Mouse (Mus musculus) limb, embryonic 10.5 days (tissue): ENCODE measurements at regions not wholly inside any gene's neighbourhood (a gene's known extent, or its start where the extent isn't known, plus 50 kb on each side); places are given as distances from the start of the nearest gene placed in this dataset.

Experiments used
- DNase-seq: peaks from one replicate; pipeline ENCODE4 v3.0.0-alpha.2; 2017; ENCODE audit warnings: low spot score
- H3K27ac ChIP-seq: fragments of 300-500 bp; sonication (generic); 2 replicates; pipeline ENCODE4 v1.5.1; 2016; ENCODE audit warnings: mild to moderate bottlenecking
- H3K27me3 ChIP-seq: fragments of 300-500 bp; sonication (generic); 2 replicates; pipeline ENCODE4 v1.6.1; 2016; ENCODE audit warnings: low read depth, mild to moderate bottlenecking; ENCODE audit not compliant: poor library complexity, severe bottlenecking
- H3K36me3 ChIP-seq: fragments of 300-500 bp; sonication (generic); 2 replicates; pipeline ENCODE4 v1.6.1; 2016; ENCODE audit warnings: mild to moderate bottlenecking, moderate library complexity
- H3K4me1 ChIP-seq: fragments of 300-500 bp; sonication (generic); 2 replicates; pipeline ENCODE4 v1.6.1; 2016
- H3K4me3 ChIP-seq: fragments of 300-500 bp; sonication (generic); 2 replicates; pipeline ENCODE4 v1.5.1; 2016; ENCODE audit warnings: mild to moderate bottlenecking, moderate library complexity
- H3K9me3 ChIP-seq: fragments of 300-500 bp; sonication (generic); replicated peaks from 2 replicates; pipeline ENCODE4 v1.6.1; 2016; ENCODE audit warnings: mild to moderate bottlenecking
- WGBS: fragments of 180-500 bp; shearing (Covaris S2); methylation state at CpG from one replicate; pipeline ENCODE4 v1.1.7; 2016; 5-methylcytosine and 5-hydroxymethylcytosine counted together

DNA sequence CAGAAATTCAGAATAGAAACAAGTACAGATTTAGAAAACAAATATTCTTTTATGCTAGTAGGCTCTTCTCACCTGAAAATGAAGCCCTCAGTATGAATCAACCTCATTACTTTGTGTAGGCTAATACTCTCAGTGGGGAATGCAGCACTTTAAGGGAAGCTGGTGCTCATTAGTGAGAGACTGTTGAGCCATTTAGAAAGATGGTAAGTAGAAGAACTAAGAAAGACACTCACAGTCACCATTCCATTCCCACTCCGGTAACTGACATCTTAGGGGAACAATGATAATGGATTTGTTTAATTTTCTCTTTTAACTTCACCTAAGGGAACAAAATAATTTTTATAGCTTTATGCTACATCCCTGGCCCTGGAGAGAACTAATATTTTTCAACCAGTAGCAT lies 648.0 kb upstream of the Nova1 start:
- Histone ChIP-seq H3K4me3 (no peak overlapping the region), H3K36me3 (no peaks in the 10 kb centered on the region), H3K27ac (no peak overlapping the region), H3K9me3 (no peaks in the 10 kb centered on the region), H3K4me1 (no peaks in the 10 kb centered on the region), H3K27me3 (no peaks in the 10 kb centered on the region)
- WGBS = 78% methylated on average over 1 of the region's 1 CpGs
- DNase-seq = no peak

DNA sequence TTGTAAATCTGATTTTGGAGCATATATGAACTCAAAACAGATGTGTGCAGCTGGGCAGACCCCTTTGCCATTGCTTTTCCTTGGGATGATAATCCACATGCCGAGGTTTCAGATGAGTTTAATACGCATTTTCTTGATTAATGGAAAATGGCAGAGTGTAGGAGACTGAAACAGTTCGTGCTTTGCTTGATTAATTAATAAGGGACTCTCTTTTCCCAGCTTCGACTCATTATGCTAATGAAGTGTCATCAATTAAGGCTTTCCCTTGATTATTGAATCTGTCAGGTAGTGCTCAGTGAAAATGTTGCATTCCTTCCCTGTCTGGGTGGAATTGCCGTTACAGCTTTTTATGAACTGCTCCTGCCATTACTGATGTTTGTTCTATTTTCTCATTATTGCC lies 647.2 kb upstream of the Nova1 start:
- 77% methylated on average over 5 of the region's 5 CpGs for WGBS
- Histone ChIP-seq H3K27ac (no peak overlapping the region), H3K27me3 (no peaks in the 10 kb centered on the region), H3K9me3 (no peaks in the 10 kb centered on the region), H3K4me3 (no peak overlapping the region), H3K4me1 (no peaks in the 10 kb centered on the region), H3K36me3 (no peaks in the 10 kb centered on the region)
- DNase-seq = no peak

DNA sequence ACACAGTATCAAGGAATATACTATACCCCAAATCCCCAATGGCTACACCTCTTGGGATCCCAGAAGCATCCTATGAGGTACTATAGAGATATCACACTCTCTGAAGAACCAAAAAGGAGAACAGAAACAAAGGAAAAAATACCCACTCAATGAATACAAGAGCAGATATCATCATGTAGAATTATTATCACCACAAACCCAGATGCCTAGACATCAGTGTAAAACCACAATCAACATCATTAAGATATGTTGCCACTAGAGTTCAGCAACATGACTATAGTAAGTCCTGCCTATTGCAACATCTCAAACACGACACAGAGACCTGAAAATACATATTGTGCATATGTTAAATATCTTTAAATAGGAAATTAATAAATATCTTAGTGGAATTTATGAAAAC lies 612.9 kb upstream of the Nova1 start:
- Histone ChIP-seq H3K36me3 (no peaks in the 10 kb centered on the region), H3K27ac (no peak overlapping the region), H3K9me3 (no peaks in the 10 kb centered on the region), H3K27me3 (no peaks in the 10 kb centered on the region), H3K4me3 (no peak overlapping the region), H3K4me1 (no peaks in the 10 kb centered on the region)
- no peak for DNase-seq
- 71% methylated on average over 1 of the region's 1 CpGs for WGBS

DNA sequence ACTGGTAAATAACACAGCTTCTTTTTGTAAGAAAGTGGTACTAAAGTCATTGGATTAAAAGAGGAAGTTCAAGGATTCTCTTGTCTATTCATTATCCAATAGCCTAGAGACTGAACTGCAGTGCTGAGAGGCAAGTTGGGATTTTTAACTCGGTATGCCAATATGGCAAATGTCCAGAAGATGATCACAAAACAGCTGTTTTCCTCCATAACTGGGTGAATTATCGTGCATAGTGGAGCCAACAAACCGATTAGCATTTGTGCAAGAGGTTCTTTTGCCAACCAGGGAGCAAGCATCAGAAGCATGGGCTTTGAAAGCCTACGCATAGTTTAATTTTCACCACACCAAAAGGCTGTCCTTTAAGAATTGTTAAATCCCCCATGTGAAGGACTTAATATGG lies 593.5 kb upstream of the Nova1 start:
- no peaks in the 10 kb centered on the region for H3K27me3 ChIP-seq
- no peaks in the 10 kb centered on the region for H3K36me3 ChIP-seq
- 88% methylated on average over 4 of the region's 4 CpGs for WGBS
- no peak overlapping the region for H3K27ac ChIP-seq
- no peak overlapping the region for H3K4me3 ChIP-seq
- no peak for DNase-seq
- H3K4me1 ChIP-seq = no peaks in the 10 kb centered on the region
- H3K9me3 ChIP-seq = no peaks in the 10 kb centered on the region

DNA sequence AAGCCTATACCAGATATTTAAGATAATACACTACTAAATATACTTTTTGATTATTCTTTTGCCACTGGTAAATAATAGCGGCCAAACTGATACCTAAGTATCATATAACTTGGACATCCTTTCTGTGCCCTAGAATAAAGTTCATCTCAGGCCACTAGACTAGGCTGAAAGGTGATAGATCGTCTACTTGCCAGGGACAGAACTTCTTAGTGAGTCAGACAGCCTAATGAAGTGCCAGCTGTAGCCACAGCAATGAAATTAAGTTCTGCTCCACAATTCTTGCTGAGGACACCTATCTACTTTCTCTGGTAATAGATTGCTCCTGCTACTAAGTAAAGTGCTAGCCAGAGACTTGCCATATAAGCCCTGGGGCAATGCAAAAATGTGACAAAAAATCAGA lies 587.8 kb upstream of the Nova1 start:
- WGBS = 90% methylated on average over 2 of the region's 2 CpGs
- no peak overlapping the region for H3K4me3 ChIP-seq

DNA sequence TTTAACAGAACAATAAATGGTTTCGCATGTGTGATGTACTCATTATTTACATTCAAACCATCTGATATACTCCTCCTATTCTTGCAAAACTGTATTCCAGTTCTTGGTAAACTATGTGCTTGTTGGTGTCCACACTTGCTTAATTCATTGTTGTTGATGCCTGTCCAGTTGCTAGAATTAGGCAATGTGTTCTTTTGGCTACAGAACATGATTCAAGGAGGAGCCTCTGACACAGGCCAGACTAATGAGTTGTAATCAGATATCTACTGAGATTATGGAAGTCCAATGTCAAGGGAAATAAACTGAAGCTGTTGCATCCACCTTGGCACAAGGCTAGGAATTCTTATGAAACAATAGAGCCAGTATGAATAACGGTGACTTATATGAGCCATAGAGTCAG lies 587.4 kb upstream of the Nova1 start:
- H3K27ac ChIP-seq = no peak overlapping the region
- H3K36me3 ChIP-seq = no peaks in the 10 kb centered on the region
- H3K4me1 ChIP-seq = no peaks in the 10 kb centered on the region
- no peaks in the 10 kb centered on the region for H3K9me3 ChIP-seq
- H3K4me3 ChIP-seq = no peak overlapping the region
- H3K27me3 ChIP-seq = no peaks in the 10 kb centered on the region
- 99% methylated on average over 2 of the region's 2 CpGs for WGBS
- no peak for DNase-seq

More for the DNA sequence above, 587.8 kb upstream of the Nova1 start:
- H3K27ac ChIP-seq = no peak overlapping the region
- H3K9me3 ChIP-seq = no peaks in the 10 kb centered on the region
- no peaks in the 10 kb centered on the region for H3K27me3 ChIP-seq
- no peaks in the 10 kb centered on the region for H3K36me3 ChIP-seq
- DNase-seq = no peak
- no peaks in the 10 kb centered on the region for H3K4me1 ChIP-seq

DNA sequence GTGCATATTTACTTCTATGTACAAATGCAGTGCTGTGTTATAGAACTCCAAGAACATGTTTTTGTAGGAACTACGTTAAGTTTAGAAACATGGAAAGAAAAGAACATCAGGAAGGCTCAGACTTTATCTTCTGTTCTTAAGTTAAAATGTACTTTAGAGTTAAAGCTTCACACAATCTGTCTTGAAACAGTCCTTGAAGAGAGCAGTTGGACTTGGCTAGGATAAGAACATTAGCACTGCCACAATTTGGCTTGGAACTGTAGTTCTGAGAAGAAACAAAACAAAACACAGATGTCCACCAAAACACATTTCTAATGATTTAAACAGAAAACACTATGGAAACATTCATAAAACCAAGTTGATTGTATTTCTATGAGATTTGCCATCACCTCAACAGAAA lies 564.5 kb upstream of the Nova1 start:
- H3K9me3 ChIP-seq = no peaks in the 10 kb centered on the region
- no peak for DNase-seq
- 98% methylated on average over 1 of the region's 1 CpGs for WGBS
- no peaks in the 10 kb centered on the region for H3K27me3 ChIP-seq
- H3K36me3 ChIP-seq = no peaks in the 10 kb centered on the region
- no peak overlapping the region for H3K4me3 ChIP-seq
- no peaks in the 10 kb centered on the region for H3K4me1 ChIP-seq
- no peak overlapping the region for H3K27ac ChIP-seq

DNA sequence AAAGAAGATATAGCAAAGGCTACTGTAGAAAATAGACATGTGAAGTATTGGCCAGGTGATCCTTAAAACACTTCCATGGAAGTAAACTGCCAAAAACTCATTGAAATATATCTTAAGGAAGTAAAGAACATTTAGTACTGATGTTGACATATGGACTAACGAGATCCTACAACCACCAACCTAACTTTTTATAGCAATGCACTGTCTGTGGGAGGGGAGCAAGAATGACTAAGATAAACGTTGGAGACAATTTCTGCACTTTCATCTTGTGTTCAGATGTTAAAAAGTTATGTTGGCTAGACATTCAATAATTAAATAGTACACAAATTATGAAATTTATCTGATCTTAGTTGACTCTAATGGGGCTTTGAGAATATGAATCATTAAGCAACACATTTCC lies 534.5 kb upstream of the Nova1 start:
- H3K4me1 ChIP-seq = no peaks in the 10 kb centered on the region
- WGBS = 78% methylated on average over 2 of the region's 2 CpGs
- no peak for DNase-seq
- no peak overlapping the region for H3K4me3 ChIP-seq
- no peaks in the 10 kb centered on the region for H3K27me3 ChIP-seq
- no peak overlapping the region for H3K27ac ChIP-seq
- no peaks in the 10 kb centered on the region for H3K9me3 ChIP-seq
- H3K36me3 ChIP-seq = no peaks in the 10 kb centered on the region

DNA sequence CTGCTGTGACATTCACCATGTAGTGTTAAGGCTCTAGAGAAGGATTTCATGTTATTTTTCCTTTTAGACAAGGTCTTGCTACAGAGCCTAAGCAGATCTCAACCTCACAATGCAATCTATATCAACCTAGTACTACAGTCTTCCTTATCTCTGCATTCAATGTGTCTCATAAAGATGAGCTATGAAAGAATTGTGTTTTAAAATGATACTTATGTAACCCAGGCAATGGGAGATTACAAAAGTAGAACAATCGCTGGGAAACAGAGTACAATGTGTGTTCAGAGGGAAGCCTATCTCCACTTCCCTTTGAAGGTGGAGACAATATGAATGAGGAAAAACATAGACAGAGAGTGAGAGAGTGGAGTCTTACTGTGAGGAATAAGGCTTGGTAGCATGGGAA lies 532.5 kb upstream of the Nova1 start:
- WGBS = 91% methylated on average over 1 of the region's 1 CpGs
- no peak for DNase-seq
- Histone ChIP-seq H3K36me3 (no peaks in the 10 kb centered on the region), H3K27ac (no peak overlapping the region), H3K4me1 (no peaks in the 10 kb centered on the region), H3K27me3 (no peaks in the 10 kb centered on the region), H3K9me3 (no peaks in the 10 kb centered on the region), H3K4me3 (no peak overlapping the region)

DNA sequence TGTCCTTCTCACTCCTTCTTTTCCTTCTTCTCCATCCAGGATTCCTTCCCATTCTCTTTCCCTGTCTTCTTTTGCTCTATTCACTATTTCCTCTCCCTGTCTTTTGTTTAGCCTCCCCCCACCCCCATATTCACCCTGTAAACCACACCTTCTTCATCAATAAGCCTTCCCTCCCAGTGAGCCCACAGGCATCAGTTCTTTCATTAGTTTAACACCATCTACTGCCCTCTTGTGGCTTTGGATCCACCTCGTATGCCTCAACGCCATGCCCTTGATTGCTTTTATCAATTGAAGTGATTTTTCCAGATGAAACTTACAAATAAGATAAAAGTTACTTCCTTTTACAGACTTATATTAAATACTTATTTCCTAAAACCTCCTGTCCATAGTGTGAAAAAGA lies 494.7 kb upstream of the Nova1 start:
- WGBS = 33% methylated on average over 2 of the region's 2 CpGs
- no peak overlapping the region for H3K27ac ChIP-seq

DNA sequence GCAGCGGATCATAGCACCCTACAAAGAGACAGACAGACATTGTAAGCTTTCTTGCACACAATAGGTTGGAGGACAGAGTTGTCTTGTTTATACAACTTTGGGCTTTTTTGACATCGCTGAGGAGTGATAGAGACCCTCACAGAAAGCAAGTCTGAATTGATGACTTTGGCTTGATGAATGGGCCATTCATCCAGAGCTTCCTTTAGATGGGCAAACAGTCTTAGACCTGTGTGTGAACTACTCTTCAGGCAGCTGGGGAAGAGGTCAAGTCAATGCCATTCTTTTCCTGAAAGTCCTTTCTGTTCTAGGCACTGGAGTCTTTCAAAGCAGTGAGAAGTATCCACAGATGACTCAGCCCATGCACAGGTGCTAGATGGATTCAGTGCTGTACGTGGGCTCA lies 457.2 kb upstream of the Nova1 start:
- WGBS = 85% methylated on average over 3 of the region's 3 CpGs
- no peak overlapping the region for H3K27ac ChIP-seq
- H3K4me1 ChIP-seq = no peaks in the 10 kb centered on the region
- no peaks in the 10 kb centered on the region for H3K36me3 ChIP-seq
- DNase-seq = no peak
- no peaks in the 10 kb centered on the region for H3K27me3 ChIP-seq
- no peak overlapping the region for H3K4me3 ChIP-seq
- H3K9me3 ChIP-seq = no peaks in the 10 kb centered on the region

More for the DNA sequence above, 494.7 kb upstream of the Nova1 start:
- Histone ChIP-seq H3K4me3 (no peak overlapping the region), H3K4me1 (no peaks in the 10 kb centered on the region), H3K27me3 (no peaks in the 10 kb centered on the region), H3K36me3 (no peaks in the 10 kb centered on the region), H3K9me3 (no peaks in the 10 kb centered on the region)
- DNase-seq = no peak

DNA sequence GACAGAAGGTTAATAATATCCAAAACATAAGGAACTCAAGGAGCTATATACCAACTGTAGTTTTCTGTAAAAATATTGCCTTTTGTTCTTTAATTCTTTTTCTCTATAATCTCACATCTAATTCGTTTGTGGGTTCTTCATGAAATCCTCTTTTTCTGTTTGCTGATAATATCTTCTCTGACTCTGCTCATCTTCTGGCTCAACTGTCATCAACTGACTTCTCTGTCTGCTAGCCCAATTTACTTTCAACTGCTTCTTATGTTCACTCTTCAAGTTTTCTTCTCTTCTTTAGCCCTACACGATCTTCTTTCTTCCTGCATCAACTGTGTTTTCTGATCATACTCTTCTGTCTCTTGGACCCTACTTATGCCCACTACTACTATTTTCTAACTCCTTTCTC lies 453.6 kb upstream of the Nova1 start:
- no peaks in the 10 kb centered on the region for H3K36me3 ChIP-seq
- no peak overlapping the region for H3K27ac ChIP-seq
- no peaks in the 10 kb centered on the region for H3K9me3 ChIP-seq
- WGBS = 79% methylated on average over 2 of the region's 2 CpGs
- H3K4me1 ChIP-seq = no peaks in the 10 kb centered on the region
- no peak for DNase-seq
- H3K4me3 ChIP-seq = no peak overlapping the region
- no peaks in the 10 kb centered on the region for H3K27me3 ChIP-seq

DNA sequence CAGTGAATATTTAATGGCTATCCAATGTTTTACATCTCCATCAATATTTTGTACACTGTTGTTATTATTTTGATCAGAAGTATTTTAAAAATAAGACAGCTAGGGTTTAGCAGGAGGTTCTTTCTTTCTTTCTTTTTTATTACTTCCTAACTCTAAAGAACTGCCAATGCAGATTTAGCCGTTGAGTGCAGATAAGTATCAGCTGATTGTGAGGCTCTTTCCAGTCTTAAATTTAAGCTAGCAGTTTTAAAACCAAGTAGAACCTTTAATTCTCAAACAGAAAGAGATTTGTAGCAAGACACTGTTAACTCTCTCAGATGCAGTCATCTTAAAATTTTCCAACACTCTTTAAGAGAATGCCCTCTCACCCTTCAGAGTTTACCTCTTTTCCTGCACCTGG lies 445.4 kb upstream of the Nova1 start:
- H3K4me1 ChIP-seq = no peaks in the 10 kb centered on the region
- no peak overlapping the region for H3K4me3 ChIP-seq
- no peaks in the 10 kb centered on the region for H3K27me3 ChIP-seq
- DNase-seq = no peak
- H3K9me3 ChIP-seq = no peaks in the 10 kb centered on the region
- 80% methylated on average over 1 of the region's 1 CpGs for WGBS
- no peaks in the 10 kb centered on the region for H3K36me3 ChIP-seq
- H3K27ac ChIP-seq = no peak overlapping the region

DNA sequence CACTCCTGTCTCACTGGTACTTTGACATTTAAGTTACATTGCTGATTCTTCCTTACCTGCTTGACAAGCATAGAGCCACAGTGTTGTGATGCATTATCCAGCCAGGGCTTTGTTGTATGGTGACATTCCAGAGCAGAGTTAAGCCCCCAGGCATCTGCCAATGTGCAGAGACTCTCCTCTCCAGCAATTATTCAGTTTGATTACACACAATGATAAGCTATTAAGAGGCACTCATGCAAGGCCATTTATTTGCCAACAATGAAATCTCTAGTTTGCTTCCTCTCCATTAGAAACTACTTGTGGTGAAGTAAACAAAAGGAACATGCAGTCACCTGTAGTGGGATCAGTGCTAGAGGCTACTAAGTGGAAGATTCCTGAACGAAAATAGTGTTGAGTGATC lies 444.7 kb upstream of the Nova1 start:
- Histone ChIP-seq H3K27ac (no peak overlapping the region), H3K4me3 (no peak overlapping the region), H3K9me3 (no peaks in the 10 kb centered on the region), H3K4me1 (no peaks in the 10 kb centered on the region), H3K27me3 (no peaks in the 10 kb centered on the region), H3K36me3 (no peaks in the 10 kb centered on the region)
- no peak for DNase-seq
- 70% methylated on average over 1 of the region's 1 CpGs for WGBS
